Mouse (Mus musculus): ENCODE measurements at regions not wholly inside any gene's neighbourhood (a gene's known extent, or its start where the extent isn't known, plus 50 kb on each side); places are given as distances from the start of the nearest gene placed in this dataset.

GRCm38 (mm10) chr8:89823631-89824030, 524.5 kb downstream of the Tox3 start:
- no peak overlapping the region for H3K9ac ChIP-seq (ENCODE audit: low read depth, low read length, severe bottlenecking)
- no peaks in the 10 kb centered on the region for H3K4me1 ChIP-seq (ENCODE audit: control insufficient read depth, insufficient read depth, low read length)
- TF ChIP-seq POLR2A (IDR thresholded peaks at IDR 0.05; ENCODE audit: borderline replicate concordance, extremely low read depth, insufficient read depth, insufficient read length): no peak
- no peak for ATAC-seq (ENCODE audit: low FRiP score, low read depth)
- H3K4me3 ChIP-seq (replicated peaks; ENCODE audit: low read length): no peak overlapping the region
- no peaks in the 10 kb centered on the region for H3K36me3 ChIP-seq (ENCODE audit: control insufficient read depth, insufficient read depth, low read length)
- H3K27ac ChIP-seq (replicated peaks; ENCODE audit: low read depth, low read length): no peak overlapping the region
- no peaks in the 10 kb centered on the region for H3K9me3 ChIP-seq (ENCODE audit: control insufficient read depth, low read length)
- H3K4me2 ChIP-seq (replicated peaks; ENCODE audit: low read depth, low read length, severe bottlenecking): no peak overlapping the region
- DNase-seq (ENCODE audit: low spot score): no peak
- H3K27me3 ChIP-seq (ENCODE audit: control insufficient read depth, insufficient read depth, low read length): no peaks in the 10 kb centered on the region

GRCm38 (mm10) chr8:89812036-89812711, 536.0 kb downstream of the Tox3 start:
- H3K4me3 ChIP-seq (replicated peaks; ENCODE audit: low read length): no peak overlapping the region
- ATAC-seq (ENCODE audit: low FRiP score, low read depth): no peak
- TF ChIP-seq POLR2A (IDR thresholded peaks at IDR 0.05; ENCODE audit: borderline replicate concordance, extremely low read depth, insufficient read depth, insufficient read length): no peak

GRCm38 (mm10) chr8:89788296-89788695, 559.8 kb downstream of the Tox3 start:
- no peak overlapping the region for H3K4me2 ChIP-seq (replicated peaks; ENCODE audit: low read depth, low read length, severe bottlenecking)
- no peaks in the 10 kb centered on the region for H3K36me3 ChIP-seq (ENCODE audit: control insufficient read depth, insufficient read depth, low read length)
- H3K4me1 ChIP-seq (ENCODE audit: control insufficient read depth, insufficient read depth, low read length): peaks cover 2% of the 10 kb centered on the region; the same call in 1 of the 2 replicates
- no peak for ATAC-seq (ENCODE audit: low FRiP score, low read depth)
- no peak overlapping the region for H3K27ac ChIP-seq (replicated peaks; ENCODE audit: low read depth, low read length)
- H3K9me3 ChIP-seq (ENCODE audit: control insufficient read depth, low read length): no peaks in the 10 kb centered on the region
- H3K4me3 ChIP-seq (replicated peaks; ENCODE audit: low read length): no peak overlapping the region
- no peak overlapping the region for H3K9ac ChIP-seq (ENCODE audit: low read depth, low read length, severe bottlenecking)
- DNase-seq (ENCODE audit: low spot score): no peak
- WGBS: 71% methylated on average over 10 of the region's 10 CpGs
- peaks cover 25% of the 10 kb centered on the region; the same call in 1 of the 2 replicates for H3K27me3 ChIP-seq (ENCODE audit: control insufficient read depth, insufficient read depth, low read length)
- TF ChIP-seq POLR2A (IDR thresholded peaks at IDR 0.05; ENCODE audit: borderline replicate concordance, extremely low read depth, insufficient read depth, insufficient read length): no peak

More at GRCm38 (mm10) chr8:89812036-89812711, 536.0 kb downstream of the Tox3 start:
- H3K9ac ChIP-seq (ENCODE audit: low read depth, low read length, severe bottlenecking): no peak overlapping the region
- WGBS: 76% methylated on average over 4 of the region's 4 CpGs
- H3K27ac ChIP-seq (replicated peaks; ENCODE audit: low read depth, low read length): no peak overlapping the region
- H3K4me1 ChIP-seq (ENCODE audit: control insufficient read depth, insufficient read depth, low read length): no peaks in the 10 kb centered on the region
- no peak for DNase-seq (ENCODE audit: low spot score)
- no peaks in the 10 kb centered on the region for H3K36me3 ChIP-seq (ENCODE audit: control insufficient read depth, insufficient read depth, low read length)
- no peak overlapping the region for H3K4me2 ChIP-seq (replicated peaks; ENCODE audit: low read depth, low read length, severe bottlenecking)
- no peaks in the 10 kb centered on the region for H3K27me3 ChIP-seq (ENCODE audit: control insufficient read depth, insufficient read depth, low read length)
- no peaks in the 10 kb centered on the region for H3K9me3 ChIP-seq (ENCODE audit: control insufficient read depth, low read length)

GRCm38 (mm10) chr8:89787050-89787905, 560.9 kb downstream of the Tox3 start:
- ATAC-seq (ENCODE audit: low FRiP score, low read depth): no peak
- WGBS: 35% methylated on average over 17 of the region's 17 CpGs
- no peak for DNase-seq (ENCODE audit: low spot score)
- H3K9ac ChIP-seq (ENCODE audit: low read depth, low read length, severe bottlenecking): no peak overlapping the region
- no peak for TF ChIP-seq POLR2A (IDR thresholded peaks at IDR 0.05; ENCODE audit: borderline replicate concordance, extremely low read depth, insufficient read depth, insufficient read length)
- peak overlapping the region; percentile 28 for H3K4me2 ChIP-seq (replicated peaks; ENCODE audit: low read depth, low read length, severe bottlenecking)
- H3K27ac ChIP-seq (replicated peaks; ENCODE audit: low read depth, low read length): no peak overlapping the region
- H3K4me1 ChIP-seq (ENCODE audit: control insufficient read depth, insufficient read depth, low read length): peaks cover 4% of the 10 kb centered on the region
- no peaks in the 10 kb centered on the region for H3K36me3 ChIP-seq (ENCODE audit: control insufficient read depth, insufficient read depth, low read length)
- peak overlapping the region; percentile 4; the same call in 1 of the 2 replicates for H3K4me3 ChIP-seq (replicated peaks; ENCODE audit: low read length)
- no peaks in the 10 kb centered on the region for H3K9me3 ChIP-seq (ENCODE audit: control insufficient read depth, low read length)
- peaks cover 25% of the 10 kb centered on the region; the same call in 1 of the 2 replicates for H3K27me3 ChIP-seq (ENCODE audit: control insufficient read depth, insufficient read depth, low read length)

GRCm38 (mm10) chr8:89785011-89785410, 563.1 kb downstream of the Tox3 start:
- TF ChIP-seq POLR2A (IDR thresholded peaks at IDR 0.05; ENCODE audit: borderline replicate concordance, extremely low read depth, insufficient read depth, insufficient read length): no peak
- 11% methylated on average over 7 of the region's 7 CpGs for WGBS
- H3K27ac ChIP-seq (replicated peaks; ENCODE audit: low read depth, low read length): no peak overlapping the region
- H3K9ac ChIP-seq (ENCODE audit: low read depth, low read length, severe bottlenecking): no peak overlapping the region
- H3K9me3 ChIP-seq (ENCODE audit: control insufficient read depth, low read length): no peaks in the 10 kb centered on the region
- ATAC-seq (ENCODE audit: low FRiP score, low read depth) (peak; percentile 44; the same call in 1 of the 2 replicates), DNase-seq (ENCODE audit: low spot score) (peak; percentile 87)
- peaks cover 33% of the 10 kb centered on the region; the same call in 1 of the 2 replicates for H3K27me3 ChIP-seq (ENCODE audit: control insufficient read depth, insufficient read depth, low read length)
- H3K4me2 ChIP-seq (replicated peaks; ENCODE audit: low read depth, low read length, severe bottlenecking): no peak overlapping the region
- no peak overlapping the region for H3K4me3 ChIP-seq (replicated peaks; ENCODE audit: low read length)
- no peaks in the 10 kb centered on the region for H3K36me3 ChIP-seq (ENCODE audit: control insufficient read depth, insufficient read depth, low read length)
- H3K4me1 ChIP-seq (ENCODE audit: control insufficient read depth, insufficient read depth, low read length): peaks cover 4% of the 10 kb centered on the region
